Mouse (Mus musculus): Measurements from ENCODE around the gene Olfr23. TPM values are rescaled to one million over a fixed set of nuclear protein-coding genes. Genes with fewer than 3 reads are reported as not detected.
"Not testable (repeated sequence)": the region's sequence is repeated elsewhere in the genome, so short reads cannot be mapped to it uniquely, and the experiment has no call there.

Olfr23 gene
- total RNA-seq (2015), result not detected in 2 replicates
- not detected in 2 replicates for total RNA-seq (2017)

- no peak for ATAC-seq (replicated peaks; ENCODE audit: poor library complexity)
Measured at GRCm38 (mm10) chr11:73936377-73936776, at the start of gene Olfr23. Olfr23 (plus strand) TSS chr11:73936677.

- no peak for ATAC-seq (replicated peaks; ENCODE audit: poor library complexity)
Measured at GRCm38 (mm10) chr11:73890671-73891070, 45.8 kb upstream of the Olfr23 start, which contains the start of gene Olfr394. Olfr394 (minus strand) TSS chr11:73890771.

DNA sequence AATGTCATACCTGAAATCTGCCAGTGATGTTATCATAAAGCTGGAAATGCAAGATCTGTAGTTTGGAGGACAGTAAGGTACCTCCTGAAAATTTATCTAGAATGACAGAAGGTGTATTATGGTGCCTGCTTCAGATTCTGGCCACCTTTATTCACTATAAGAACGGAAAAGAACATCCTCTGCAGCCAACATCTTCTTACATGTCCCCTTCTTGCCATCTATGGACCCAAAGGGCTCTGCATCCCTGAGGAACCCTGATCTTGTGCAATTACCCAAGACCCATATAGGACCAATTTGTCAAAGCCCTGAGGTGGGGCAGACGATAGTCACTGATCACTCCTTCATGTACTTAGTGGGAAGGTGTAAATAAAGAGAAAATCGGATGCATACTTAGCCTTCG, 27.3 kb upstream of the Olfr23 start, which contains the start of gene Olfr395:
Gene Olfr395, minus strand, starts transcription at position 101 of the 400 bp plus-strand sequence.
- ATAC-seq (replicated peaks; ENCODE audit: poor library complexity), result not testable (repeated sequence)

- ATAC-seq (replicated peaks; ENCODE audit: poor library complexity), result no peak
Measured at GRCm38 (mm10) chr11:73960517-73960916, 24.0 kb downstream of the Olfr23 start, which contains the start of gene Olfr397. Olfr397 (plus strand) TSS chr11:73960817.

DNA sequence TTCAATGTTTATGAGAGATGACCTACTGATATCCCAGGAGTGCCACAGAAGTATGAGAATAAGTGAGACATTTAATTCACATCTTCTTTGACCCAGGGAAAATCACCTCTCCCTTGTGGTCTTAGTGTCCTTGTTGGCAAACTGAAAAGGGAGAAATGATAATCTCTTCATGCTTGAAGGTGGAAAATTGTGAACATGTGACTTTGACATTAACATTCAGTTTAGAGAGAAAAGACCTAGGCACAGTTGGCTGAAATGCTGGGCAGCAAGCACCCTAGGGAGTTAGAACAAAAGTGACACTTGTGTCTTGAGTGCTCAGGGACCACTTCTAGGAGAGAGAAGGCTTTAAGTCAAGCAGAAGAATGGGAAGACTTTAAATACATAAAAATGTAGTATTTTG, 53.8 kb downstream of the Olfr23 start, which contains the start of gene Olfr398:
Gene Olfr398, minus strand, starts transcription at position 101 of the 400 bp plus-strand sequence.
- no peak for ATAC-seq (replicated peaks; ENCODE audit: poor library complexity)

Other genes with a start within 250 kb of the Olfr23 start
- gene Zfp735, start 247.9 kb upstream of the Olfr23 start, total RNA-seq (2015), result not detected in 2 replicates
- gene Zfp735, start 247.9 kb upstream of the Olfr23 start, total RNA-seq (2017), result not detected in 2 replicates
- not detected in 2 replicates for gene Olfr389, start 156.0 kb upstream of the Olfr23 start, total RNA-seq (2015)
- not detected in 2 replicates for gene Olfr389, start 156.0 kb upstream of the Olfr23 start, total RNA-seq (2017)
- gene Olfr390, start 153.7 kb upstream of the Olfr23 start, total RNA-seq (2015), result not detected in 2 replicates
- gene Olfr390, start 153.7 kb upstream of the Olfr23 start, total RNA-seq (2017), result not detected in 2 replicates
- gene Olfr391-ps, start 133.6 kb upstream of the Olfr23 start, total RNA-seq (2015), result not detected in 2 replicates
- not detected in 2 replicates for gene Olfr391-ps, start 133.6 kb upstream of the Olfr23 start, total RNA-seq (2017)
- not detected in 2 replicates for gene Olfr392, start 119.6 kb upstream of the Olfr23 start, total RNA-seq (2015)
- gene Olfr392, start 119.6 kb upstream of the Olfr23 start, total RNA-seq (2017), result not detected in 2 replicates
- not detected in 2 replicates for gene Olfr393, start 85.2 kb upstream of the Olfr23 start, total RNA-seq (2015)
- gene Olfr393, start 85.2 kb upstream of the Olfr23 start, total RNA-seq (2017), result not detected in 2 replicates
- gene Olfr394, start 45.9 kb upstream of the Olfr23 start, total RNA-seq (2015), result not detected in 2 replicates
- not detected in 2 replicates for gene Olfr394, start 45.9 kb upstream of the Olfr23 start, total RNA-seq (2017)
- gene Olfr395, start 27.4 kb upstream of the Olfr23 start, total RNA-seq (2015), result not detected in 2 replicates
- not detected in 2 replicates for gene Olfr395, start 27.4 kb upstream of the Olfr23 start, total RNA-seq (2017)
- not detected in 2 replicates for gene Olfr397, start 24.1 kb downstream of the Olfr23 start, total RNA-seq (2015)
- gene Olfr397, start 24.1 kb downstream of the Olfr23 start, total RNA-seq (2017), result not detected in 2 replicates
- not detected in 2 replicates for gene Olfr398, start 53.7 kb downstream of the Olfr23 start, total RNA-seq (2015)
- not detected in 2 replicates for gene Olfr398, start 53.7 kb downstream of the Olfr23 start, total RNA-seq (2017)
- not detected in 2 replicates for gene Olfr139, start 119.9 kb downstream of the Olfr23 start, total RNA-seq (2015)
- not detected in 2 replicates for gene Olfr139, start 119.9 kb downstream of the Olfr23 start, total RNA-seq (2017)
- not detected in 2 replicates for gene Olfr399, start 119.9 kb downstream of the Olfr23 start, total RNA-seq (2015)
- gene Olfr399, start 119.9 kb downstream of the Olfr23 start, total RNA-seq (2017), result not detected in 2 replicates
- not detected in 2 replicates for gene Zfp616, start 133.3 kb downstream of the Olfr23 start, total RNA-seq (2015)
- not detected in 2 replicates for gene Zfp616, start 133.3 kb downstream of the Olfr23 start, total RNA-seq (2017)
- gene Olfr401, start 177.0 kb downstream of the Olfr23 start, total RNA-seq (2015), result not detected in 2 replicates
- gene Olfr401, start 177.0 kb downstream of the Olfr23 start, total RNA-seq (2017), result not detected in 2 replicates
- gene Olfr402, start 216.9 kb downstream of the Olfr23 start, total RNA-seq (2015), result not detected in 2 replicates
- gene Olfr402, start 216.9 kb downstream of the Olfr23 start, total RNA-seq (2017), result not detected in 2 replicates
- gene Olfr403, start 249.6 kb downstream of the Olfr23 start, total RNA-seq (2015), result not detected in 2 replicates
- gene Olfr403, start 249.6 kb downstream of the Olfr23 start, total RNA-seq (2017), result not detected in 2 replicates

All from megakaryocyte progenitor cell, adult 5-6 weeks (primary cell).